Mouse (Mus musculus): ENCODE measurements at regions not wholly inside any gene's neighbourhood (a gene's known extent, or its start where the extent isn't known, plus 50 kb on each side); places are given as distances from the start of the nearest gene placed in this dataset.

GRCm38 (mm10) chr12:110372986-110373385 is 73.9 kb upstream of the Ppp2r5c start:
- TF ChIP-seq CTCF (IDR thresholded peaks at IDR 0.05 in 2 of 3, conservative IDR thresholded peaks at IDR 0.05 in 1 of 3; ENCODE audit: control insufficient read depth in 1 of 3, insufficient read depth in 1 of 3, low read depth in 2 of 3, low read length in 3 of 3, poor library complexity in 1 of 3, severe bottlenecking in 1 of 3) (no peak), UBTF (IDR thresholded peaks at IDR 0.05; ENCODE audit: borderline replicate concordance, insufficient read depth, low read depth, low read length) (no peak), EP300 (IDR thresholded peaks at IDR 0.05; ENCODE audit: low read depth in 1 of 2, low read length in 2 of 2) (no peak), NELFE (IDR thresholded peaks at IDR 0.05; ENCODE audit: low read depth, low read length) (no peak), TCF12 (IDR thresholded peaks at IDR 0.05; ENCODE audit: low read depth, low read length) (no peak), POLR2A (IDR thresholded peaks at IDR 0.05; ENCODE audit: control insufficient read depth in 1 of 2, insufficient read depth in 1 of 2, low read depth in 1 of 2, low read length in 2 of 2, poor library complexity in 1 of 2) (no peak), POLR2AphosphoS2 (IDR thresholded peaks at IDR 0.05; ENCODE audit: low read length) (no peak), NRF1 (IDR thresholded peaks at IDR 0.05; ENCODE audit: insufficient read depth, low read depth, low read length, poor library complexity, severe bottlenecking) (no peak), E2F4 (IDR thresholded peaks at IDR 0.05; ENCODE audit: borderline replicate concordance, low read depth, low read length) (no peak), MAFK (IDR thresholded peaks at IDR 0.05; ENCODE audit: borderline replicate concordance, low read depth, low read length) (no peak)
